Mouse (Mus musculus) spleen, adult 2 months (tissue): ENCODE measurements around the gene Sds. TPM values are rescaled to one million over a fixed set of nuclear protein-coding genes. Genes with fewer than 3 reads are reported as not detected.

Experiments
- DNase-seq, 2 experiments: peaks; one replicate each; pipeline versions ENCODE4 v3.0.0 to v3.0.0-alpha.2; 2012 to 2021; ENCODE audit warnings: low spot score in 2 of 2, low read depth in 1 of 2
- H3K27ac ChIP-seq: fragments of 200-500 bp; 2 replicates; pipeline ENCODE4 v1.5.1; 2012; ENCODE audit warnings: low read length, inconsistent platforms; ENCODE audit not compliant: insufficient read depth
- H3K27me3 ChIP-seq: fragments of 200-500 bp; 2 replicates; pipeline ENCODE4 v1.6.1; 2012; ENCODE audit warnings: mild to moderate bottlenecking, moderate library complexity, low read length, inconsistent platforms; ENCODE audit not compliant: control insufficient read depth, insufficient read depth
- H3K36me3 ChIP-seq: fragments of 200-500 bp; 2 replicates; pipeline ENCODE4 v1.6.1; 2012; ENCODE audit warnings: mild to moderate bottlenecking, low read length, inconsistent platforms; ENCODE audit not compliant: control insufficient read depth, insufficient read depth
- H3K4me1 ChIP-seq: fragments of 200-500 bp; 2 replicates; pipeline ENCODE4 v1.6.1; 2011; ENCODE audit warnings: inconsistent platforms; ENCODE audit not compliant: control insufficient read depth, insufficient read depth, insufficient read length
- H3K4me3 ChIP-seq: fragments of 200-500 bp; 2 replicates; pipeline ENCODE4 v1.5.1; 2011; ENCODE audit warnings: mild to moderate bottlenecking, inconsistent platforms; ENCODE audit not compliant: insufficient read depth, insufficient read length; ENCODE audit errors: extremely low read depth
- CTCF ChIP-seq: fragments of 200-500 bp; IDR thresholded peaks from 2 replicates; pipeline ENCODE4 v1.5.1; 2011; ENCODE audit warnings: mild to moderate bottlenecking, inconsistent platforms; ENCODE audit not compliant: insufficient read depth, insufficient read length, insufficient replicate concordance; ENCODE audit errors: extremely low read depth
- POLR2A ChIP-seq: fragments of 200-500 bp; IDR thresholded peaks from 2 replicates; pipeline ENCODE4 v1.6.1; 2011; ENCODE audit warnings: low read depth, low read length, inconsistent platforms
- WGBS: fragments of 180-500 bp; shearing (Covaris S2); methylation state at CpG from one replicate; pipeline ENCODE4 v1.1.7; 2018; 5-methylcytosine and 5-hydroxymethylcytosine counted together
- polyA plus RNA-seq: library from polyadenylated mRNA; depleted of rRNA; stranded (reverse); fragments of >200 nt; gene quantifications from 2 replicates; pipeline ENCODE4 v1.2.3, GENCODE M21; 2012

The Sds gene
- polyA plus RNA-seq, 1 experiment: not detected

DNA sequence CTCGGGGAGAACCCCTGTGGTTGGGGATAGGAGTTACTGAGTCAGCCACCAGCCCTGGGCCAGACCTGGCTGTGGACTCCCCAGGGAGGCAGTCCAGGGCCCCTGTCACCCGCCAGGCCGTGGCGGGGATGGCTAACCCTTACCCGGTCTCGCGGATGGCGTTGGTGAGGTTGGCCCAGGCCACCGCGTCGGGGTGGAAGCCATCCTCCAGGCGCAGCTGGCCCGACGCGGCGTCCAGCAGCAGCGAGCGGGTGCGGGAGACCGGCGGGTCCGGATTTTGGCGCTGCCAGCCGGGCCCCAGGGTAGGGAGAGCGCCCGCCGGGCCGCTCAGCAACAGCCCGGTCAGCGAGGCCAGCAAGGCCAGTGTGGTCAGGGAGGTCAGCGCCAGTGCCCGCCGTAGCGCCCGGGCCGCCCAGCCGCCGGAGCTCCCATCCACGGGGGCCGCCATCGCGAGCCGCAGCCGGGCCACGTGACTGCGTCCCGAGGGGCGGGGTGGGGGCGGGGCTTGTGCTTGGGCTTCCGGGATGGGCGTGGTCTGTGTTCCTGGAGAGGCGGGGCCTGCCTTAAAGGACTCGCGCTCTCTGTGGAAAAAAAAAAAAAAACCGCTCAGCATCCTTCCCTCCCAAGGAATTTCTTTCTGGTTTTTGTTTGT, 26.9 kb downstream of the Sds start, which contains the start of gene Plbd2:
Gene Plbd2, minus strand, starts transcription at position 482 of the 652 bp plus-strand sequence.
- Histone ChIP-seq H3K4me3 (peak within 1 kb of the TSS; percentile 83), H3K27ac (no peak within 1 kb of the TSS), H3K27me3 (no peaks in the 10 kb centered on the region), H3K36me3 (0 out of 2 replicates have a peak, but pooled peaks cover 1% of the 10 kb centered on the region), H3K4me1 (peaks cover 3% of the 10 kb centered on the region)
- peak; percentile 61 to 74 for DNase-seq
- TF ChIP-seq CTCF: no peak
- TF ChIP-seq POLR2A: peak; percentile 53
- WGBS: 1% methylated on average over 41 of the region's 55 CpGs

DNA sequence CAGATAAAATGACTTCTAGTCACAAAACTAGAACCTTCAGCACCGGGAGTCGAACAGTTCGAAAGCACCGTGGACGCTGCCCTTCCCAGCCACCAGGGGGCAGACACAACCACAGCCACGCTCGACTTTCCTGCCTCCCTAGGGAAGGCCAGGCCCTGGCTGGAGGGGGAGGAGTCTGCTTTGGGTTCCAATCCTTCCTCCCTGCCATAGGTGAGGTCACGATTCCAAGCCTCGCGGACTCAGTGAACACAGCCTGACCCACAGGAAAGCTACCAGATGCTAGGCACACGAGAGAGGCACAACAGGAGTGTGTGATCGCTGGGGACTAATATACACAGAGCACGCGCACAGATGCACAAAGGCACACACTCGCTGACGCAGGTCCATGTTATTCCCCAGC, 29.0 kb downstream of the Sds start:
- Histone ChIP-seq H3K27ac (no peak overlapping the region), H3K4me1 (peaks cover 3% of the 10 kb centered on the region), H3K4me3 (no peak overlapping the region), H3K36me3 (no peaks in the 10 kb centered on the region), H3K27me3 (no peaks in the 10 kb centered on the region)
- peak; percentile 95 for TF ChIP-seq CTCF
- TF ChIP-seq POLR2A: no peak
- DNase-seq: peak in 1 of 2 experiments; percentile 51
- 21% methylated on average over 16 of the region's 16 CpGs for WGBS

DNA sequence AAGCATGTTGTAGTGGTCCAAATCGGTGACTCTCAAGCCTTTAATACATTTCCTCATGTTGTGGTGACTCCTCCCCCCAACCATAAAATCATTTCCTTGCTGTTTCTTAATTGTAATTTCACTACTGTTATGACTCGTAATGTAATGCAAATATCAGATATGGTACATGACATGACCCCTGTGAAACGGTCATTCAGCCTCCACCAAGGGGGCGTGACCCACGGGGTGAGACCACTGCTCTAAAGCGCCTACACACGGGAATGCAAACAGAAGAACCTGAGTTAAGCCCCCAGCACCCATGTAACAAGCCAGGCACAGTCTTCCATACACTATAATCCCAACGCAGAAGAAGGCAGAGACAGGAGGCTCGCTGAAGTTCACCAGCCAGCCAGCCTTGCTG, 29.5 kb downstream of the Sds start:
- WGBS: 66% methylated on average over 9 of the region's 9 CpGs
- Histone ChIP-seq H3K27ac (no peak overlapping the region), H3K36me3 (no peaks in the 10 kb centered on the region), H3K4me1 (peaks cover 3% of the 10 kb centered on the region), H3K4me3 (no peak overlapping the region), H3K27me3 (no peaks in the 10 kb centered on the region)
- TF ChIP-seq CTCF (no peak), POLR2A (no peak)
- no peak for DNase-seq

GRCm38 (mm10) chr5:120506490-120506889, 30.2 kb downstream of the Sds start:
- WGBS: 75% methylated on average over 9 of the region's 9 CpGs
- peaks cover 3% of the 10 kb centered on the region for H3K4me1 ChIP-seq
- DNase-seq: no peak
- no peaks in the 10 kb centered on the region for H3K36me3 ChIP-seq
- TF ChIP-seq POLR2A: no peak
- TF ChIP-seq CTCF: no peak
- no peak overlapping the region for H3K4me3 ChIP-seq
- H3K27ac ChIP-seq: no peak overlapping the region
- H3K27me3 ChIP-seq: no peaks in the 10 kb centered on the region

DNA sequence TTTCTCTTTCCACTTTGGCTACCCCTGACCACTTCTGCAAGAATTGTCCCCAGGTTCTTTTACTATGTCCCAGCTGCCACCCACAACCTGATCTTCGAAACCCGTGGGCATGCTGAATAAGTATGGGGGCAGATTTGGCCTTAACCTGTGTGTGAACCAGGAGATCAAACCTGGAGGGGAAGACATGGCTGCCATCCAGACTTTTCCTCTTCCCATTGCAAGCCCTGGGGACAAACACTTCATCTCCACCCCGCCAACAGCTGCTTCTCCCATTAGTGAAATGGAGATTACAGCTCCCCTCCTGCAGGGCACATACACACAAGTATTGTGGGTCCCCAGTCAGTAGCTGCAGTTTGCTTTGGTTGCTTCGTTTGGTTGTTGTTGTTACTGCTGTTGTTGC, 31.0 kb downstream of the Sds start:
- Histone ChIP-seq H3K27ac (no peak overlapping the region), H3K4me3 (no peak overlapping the region), H3K4me1 (peaks cover 4% of the 10 kb centered on the region), H3K36me3 (no peaks in the 10 kb centered on the region), H3K27me3 (no peaks in the 10 kb centered on the region)
- TF ChIP-seq CTCF: no peak
- no peak for TF ChIP-seq POLR2A
- no peak for DNase-seq
- 74% methylated on average over 4 of the region's 4 CpGs for WGBS

DNA sequence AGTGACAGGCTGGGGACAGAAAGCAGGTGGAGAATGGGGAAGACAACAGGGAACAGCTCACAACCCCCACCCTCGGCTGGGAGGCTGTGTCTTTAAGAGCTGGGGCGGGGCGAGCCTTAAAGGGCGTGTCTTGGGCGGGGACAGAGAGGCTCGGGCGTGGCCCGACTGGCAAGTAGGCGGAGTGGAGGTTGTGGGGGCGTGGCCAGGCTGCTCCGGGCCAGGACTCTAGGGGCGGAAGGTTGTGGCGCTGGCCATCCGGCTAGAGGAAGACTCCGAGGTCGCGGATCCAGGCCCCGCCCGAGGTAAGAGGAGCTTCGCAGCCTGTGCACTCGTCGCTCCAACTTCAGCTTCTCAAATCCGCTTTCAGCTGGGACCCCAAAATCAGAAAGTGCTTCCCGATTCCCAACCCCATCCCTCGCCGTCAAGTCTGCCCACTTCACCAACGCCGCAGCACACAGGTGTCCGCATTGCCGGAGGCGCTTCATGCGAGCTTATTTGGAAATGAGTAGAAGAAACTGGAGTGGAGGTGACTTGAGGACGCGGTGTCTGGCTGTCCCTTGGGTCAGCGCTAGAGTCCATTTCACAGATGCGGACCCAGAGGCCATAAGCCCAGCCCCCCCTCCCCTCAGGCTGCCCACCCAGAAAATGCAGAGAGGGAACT, 34.8 kb downstream of the Sds start, which contains the start of gene Slc8b1:
Gene Slc8b1, plus strand, starts transcription at position 187 of the 661 bp plus-strand sequence.
- TF ChIP-seq POLR2A: peak; percentile 66
- TF ChIP-seq CTCF: no peak
- H3K4me1 ChIP-seq: peaks cover 4% of the 10 kb centered on the region; the same call in 1 of the 2 replicates
- peak; percentile 82 to 96 for DNase-seq
- peak within 1 kb of the TSS; percentile 73 for H3K27ac ChIP-seq
- WGBS: 1% methylated on average over 36 of the region's 36 CpGs
- no peaks in the 10 kb centered on the region for H3K27me3 ChIP-seq
- no peaks in the 10 kb centered on the region; the same call in 1 of the 2 replicates for H3K36me3 ChIP-seq
- peak within 1 kb of the TSS; percentile 83 for H3K4me3 ChIP-seq
